Mouse (Mus musculus) activated CD4-positive, CD25-positive, alpha-beta regulatory T cell, adult 4 months (primary cell): Measurements from ENCODE around the gene Rab30. TPM values are rescaled to one million over a fixed set of nuclear protein-coding genes. Genes with fewer than 3 reads are reported as not detected.
"Not testable (repeated sequence)": the region's sequence is repeated elsewhere in the genome, so short reads cannot be mapped to it uniquely, and the experiment has no call there.

Source experiments
- ATAC-seq: one replicate; pipeline ENCODE4 v1.8.0; 2017
- polyA plus RNA-seq, 2 experiments: library from polyadenylated mRNA; unstranded; fragments of 100-300 nt; shearing (Covaris generic); gene quantifications; one replicate each; pipeline ENCODE4 v1.2.1; 2017

Gene Rab30
- polyA plus RNA-seq, 2 experiments from 2014 or later: 0.65 TPM; not detected in 1

- ATAC-seq: no peak
These were observed 16.7 kb downstream of the Rab30 start for GRCm38 (mm10) chr7:92758067-92758466.

- no peak for ATAC-seq
These were observed 19.2 kb downstream of the Rab30 start for GRCm38 (mm10) chr7:92760651-92761050.

- ATAC-seq: no peak
These were observed 19.8 kb downstream of the Rab30 start for GRCm38 (mm10) chr7:92761161-92761560.

GRCm38 (mm10) chr7:92765426-92765825, 24.0 kb downstream of the Rab30 start:
- no peak for ATAC-seq

GRCm38 (mm10) chr7:92766096-92767090, 25.0 kb downstream of the Rab30 start:
- ATAC-seq: no peak

GRCm38 (mm10) chr7:92768116-92768515, 26.7 kb downstream of the Rab30 start:
- not testable (repeated sequence) for ATAC-seq

- no peak for ATAC-seq
These were observed 27.5 kb downstream of the Rab30 start for GRCm38 (mm10) chr7:92768859-92769258.

GRCm38 (mm10) chr7:92773006-92773405, 31.6 kb downstream of the Rab30 start:
- no peak for ATAC-seq

GRCm38 (mm10) chr7:92773596-92773995, 32.2 kb downstream of the Rab30 start:
- no peak for ATAC-seq

GRCm38 (mm10) chr7:92774741-92775140, 33.3 kb downstream of the Rab30 start:
- ATAC-seq: no peak

GRCm38 (mm10) chr7:92775703-92776102, 34.3 kb downstream of the Rab30 start:
- ATAC-seq: no peak

- no peak for ATAC-seq
These were observed 35.2 kb downstream of the Rab30 start for GRCm38 (mm10) chr7:92776647-92777046.

GRCm38 (mm10) chr7:92777108-92777973, 35.9 kb downstream of the Rab30 start:
- no peak for ATAC-seq

GRCm38 (mm10) chr7:92779058-92779457, 37.7 kb downstream of the Rab30 start:
- no peak for ATAC-seq

- no peak for ATAC-seq
These were observed 40.0 kb downstream of the Rab30 start for GRCm38 (mm10) chr7:92781361-92781760.

- ATAC-seq: no peak
These were observed 40.5 kb downstream of the Rab30 start for GRCm38 (mm10) chr7:92781948-92782347.

- no peak for ATAC-seq
These were observed 41.1 kb downstream of the Rab30 start for GRCm38 (mm10) chr7:92782511-92782910.

GRCm38 (mm10) chr7:92783166-92783806, 41.9 kb downstream of the Rab30 start:
- ATAC-seq: no peak

- ATAC-seq: no peak
These were observed 42.5 kb downstream of the Rab30 start for GRCm38 (mm10) chr7:92783914-92784313.

- ATAC-seq: no peak
These were observed 54.3 kb downstream of the Rab30 start for GRCm38 (mm10) chr7:92795749-92796148.

- no peak for ATAC-seq
These were observed 55.4 kb downstream of the Rab30 start for GRCm38 (mm10) chr7:92796813-92797212.
